ENCODE assay signal across 8 mouse cellular contexts in the genomic region with DNA sequence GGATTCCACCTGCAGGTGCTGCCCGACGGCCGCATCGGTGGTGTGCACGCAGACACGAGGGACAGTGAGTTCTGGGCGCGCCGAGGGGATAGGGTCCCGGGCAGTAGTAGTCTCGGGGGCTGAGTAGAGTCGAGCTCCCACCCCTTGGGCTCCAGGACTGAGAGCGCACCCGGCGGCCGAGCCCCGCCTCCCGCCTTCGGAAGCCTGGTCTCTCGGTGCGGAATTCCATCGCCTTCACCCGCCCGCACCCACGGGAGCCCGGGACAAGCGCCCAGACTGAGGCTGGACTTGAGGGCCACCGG. TPM values are rescaled to one million over a fixed set of nuclear protein-coding genes. Genes with fewer than 3 reads are reported as not detected.
DNase-seq lines count a peak whose midpoint lies in the region; ATAC-seq and TF ChIP-seq lines count a peak whose summit lies in the region.
"Had no signal": no experiment of that assay in that cellular context is flagged by ENCODE, and none has a peak within 500 bp of the region (broad histone marks: within the 10 kb centered on the region; RNA-seq: fewer than 3 reads in every experiment).

No protein-coding gene starts in this region.

- TF ChIP-seq CTCF in lung, embryonic 14.5 days (IDR thresholded peaks at IDR 0.05; ENCODE audit: low read depth) = no peak
- no peak for TF ChIP-seq CTCF in intestine, postnatal 0 days (IDR thresholded peaks at IDR 0.05; ENCODE audit: low read depth)

- WGBS in lung, embryonic 14.5 days = under 1% methylated on average over 28 of the region's 28 CpGs
- WGBS in forebrain, embryonic 13.5 days = under 1% methylated on average over 21 of the region's 28 CpGs
- WGBS in intestine, postnatal 0 days = under 1% methylated on average over 28 of the region's 28 CpGs
- WGBS in stomach, embryonic 14.5 days = under 1% methylated on average over 28 of the region's 28 CpGs

- peak overlapping the region; percentile 28 for H3K4me3 ChIP-seq in lung, embryonic 14.5 days (ENCODE audit: low read depth, low read length)
- peak overlapping the region; percentile 25 for H3K4me3 ChIP-seq in forebrain, embryonic 13.5 days
- H3K4me3 ChIP-seq in intestine, postnatal 0 days (ENCODE audit: low read depth, low read length) = peak overlapping the region; percentile 20
- peak overlapping the region; percentile 15 for H3K4me3 ChIP-seq in stomach, embryonic 14.5 days (ENCODE audit: low read depth, low read length)

- H3K4me2 ChIP-seq in lung, embryonic 14.5 days = peak overlapping the region; percentile 50
- peak overlapping the region; percentile 47 for H3K4me2 ChIP-seq in forebrain, embryonic 13.5 days
- peak overlapping the region; percentile 37; the same call in 1 of the 2 replicates for H3K4me2 ChIP-seq in intestine, postnatal 0 days (replicated peaks; ENCODE audit: low read depth)
- peak overlapping the region; percentile 23 for H3K4me2 ChIP-seq in stomach, embryonic 14.5 days (replicated peaks; ENCODE audit: low read depth, low read length)

- no peak overlapping the region for H3K9ac ChIP-seq in lung, embryonic 14.5 days
- H3K9ac ChIP-seq in forebrain, embryonic 13.5 days = no peak overlapping the region
- H3K9ac ChIP-seq in intestine, postnatal 0 days (ENCODE audit: low read depth, low read length) = no peak overlapping the region
- H3K9ac ChIP-seq in stomach, embryonic 14.5 days (replicated peaks; ENCODE audit: low read depth, low read length) = no peak overlapping the region

- DNase-seq in lung, embryonic 14.5 days = no peak
- no peak for DNase-seq in lung, adult 18-20 months
- no peak for DNase-seq in right cerebral cortex, postnatal 25 days
- no peak for DNase-seq in layer of hippocampus, postnatal 25 days (ENCODE audit: extremely low spot score in 1 of 2, low spot score in 1 of 2)

- no peak overlapping the region for H3K27ac ChIP-seq in lung, embryonic 14.5 days (ENCODE audit: low read depth)
- no peak overlapping the region for H3K27ac ChIP-seq in forebrain, embryonic 13.5 days
- no peak overlapping the region for H3K27ac ChIP-seq in intestine, postnatal 0 days (ENCODE audit: low read depth, low read length)
- no peak overlapping the region for H3K27ac ChIP-seq in stomach, embryonic 14.5 days (ENCODE audit: low read length)

- peaks cover 73% of the 10 kb centered on the region for H3K27me3 ChIP-seq in lung, embryonic 14.5 days (ENCODE audit: insufficient read depth, low read length)
- peaks cover 88% of the 10 kb centered on the region for H3K27me3 ChIP-seq in forebrain, embryonic 13.5 days
- H3K27me3 ChIP-seq in intestine, postnatal 0 days (replicated peaks; ENCODE audit: control insufficient read depth, insufficient read depth, low read length) = peaks cover 77% of the 10 kb centered on the region
- peaks cover 56% of the 10 kb centered on the region for H3K27me3 ChIP-seq in stomach, embryonic 14.5 days (ENCODE audit: control insufficient read depth, insufficient read depth, low read length)

- H3K36me3 ChIP-seq in lung, embryonic 14.5 days (ENCODE audit: insufficient read depth) = no peaks in the 10 kb centered on the region
- no peaks in the 10 kb centered on the region for H3K36me3 ChIP-seq in forebrain, embryonic 13.5 days (ENCODE audit: poor library complexity, severe bottlenecking)
- H3K36me3 ChIP-seq in intestine, postnatal 0 days (ENCODE audit: control insufficient read depth, insufficient read depth) = no peaks in the 10 kb centered on the region
- no peaks in the 10 kb centered on the region for H3K36me3 ChIP-seq in stomach, embryonic 14.5 days (ENCODE audit: control insufficient read depth, insufficient read depth, low read length)

- no peaks in the 10 kb centered on the region for H3K4me1 ChIP-seq in lung, embryonic 14.5 days (ENCODE audit: insufficient read depth)
- H3K4me1 ChIP-seq in forebrain, embryonic 13.5 days = peaks cover 14% of the 10 kb centered on the region
- H3K4me1 ChIP-seq in intestine, postnatal 0 days (replicated peaks; ENCODE audit: control insufficient read depth, insufficient read depth, low read length) = no peaks in the 10 kb centered on the region
- H3K4me1 ChIP-seq in stomach, embryonic 14.5 days (ENCODE audit: control insufficient read depth, insufficient read depth, low read length) = 0 out of 2 replicates have a peak, but pooled peaks cover 7% of the 10 kb centered on the region

- ATAC-seq in lung, embryonic 14.5 days (ENCODE audit: insufficient read depth) = peak; percentile 28; the same call in 1 of the 2 replicates
- ATAC-seq in forebrain, embryonic 13.5 days = no peak
- no peak for ATAC-seq in intestine, postnatal 0 days
- ATAC-seq in stomach, embryonic 14.5 days (ENCODE audit: insufficient number of reproducible peaks, insufficient read depth, low FRiP score, low read depth) = no peak

- no peaks in the 10 kb centered on the region for H3K9me3 ChIP-seq in lung, embryonic 14.5 days (ENCODE audit: low read depth, low read length)
- no peaks in the 10 kb centered on the region for H3K9me3 ChIP-seq in forebrain, embryonic 13.5 days (replicated peaks)
- H3K9me3 ChIP-seq in intestine, postnatal 0 days (ENCODE audit: control insufficient read depth) = no peaks in the 10 kb centered on the region
- no peaks in the 10 kb centered on the region for H3K9me3 ChIP-seq in stomach, embryonic 14.5 days (ENCODE audit: control insufficient read depth, low read depth, low read length)

RNA-seq across cellular contexts. Expression of gene Fgf4, which starts 14.6 kb away (rescaled TPM):
- not detected in 2 replicates for polyA plus RNA-seq in lung, embryonic 14.5 days (2014; fragmentation: Nextera tagmentation; extraction: Ambion mirVana)
- polyA plus RNA-seq in forebrain, embryonic 13.5 days (2015; fragmentation: Nextera tagmentation; extraction: Ambion mirVana) = not detected in 2 replicates
- not detected in 2 replicates for polyA plus RNA-seq in intestine, postnatal 0 days (2015; fragmentation: Nextera tagmentation; extraction: Ambion mirVana)
- not detected in 2 replicates for polyA plus RNA-seq in stomach, embryonic 14.5 days (2014; fragmentation: Nextera tagmentation; extraction: Ambion mirVana)
- not detected for total RNA-seq in layer of hippocampus, postnatal 25 days (2021)
- total RNA-seq: megakaryocyte, adult 5-6 weeks had no signal

RNA-seq across cellular contexts. Expression of gene Fgf3, which starts 23.8 kb away (rescaled TPM):
- polyA plus RNA-seq in lung, embryonic 14.5 days (2014; fragmentation: Nextera tagmentation; extraction: Ambion mirVana) = not detected in 2 replicates
- 2.0 and 2.3 TPM in 2 replicates for polyA plus RNA-seq in forebrain, embryonic 13.5 days (2015; fragmentation: Nextera tagmentation; extraction: Ambion mirVana)
- polyA plus RNA-seq in intestine, postnatal 0 days (2015; fragmentation: Nextera tagmentation; extraction: Ambion mirVana) = not detected in 2 replicates
- polyA plus RNA-seq in stomach, embryonic 14.5 days (2014; fragmentation: Nextera tagmentation; extraction: Ambion mirVana) = not detected in 2 replicates
- total RNA-seq in layer of hippocampus, postnatal 25 days (2021) = not detected

RNA-seq across cellular contexts. Expression of gene Fgf15, which starts 34.6 kb away (rescaled TPM):
- not detected in 2 replicates for polyA plus RNA-seq in lung, embryonic 14.5 days (2014; fragmentation: Nextera tagmentation; extraction: Ambion mirVana)
- 48.2 and 63.2 TPM in 2 replicates for polyA plus RNA-seq in forebrain, embryonic 13.5 days (2015; fragmentation: Nextera tagmentation; extraction: Ambion mirVana)
- 51.7 and 76.9 TPM in 2 replicates for polyA plus RNA-seq in intestine, postnatal 0 days (2015; fragmentation: Nextera tagmentation; extraction: Ambion mirVana)
- polyA plus RNA-seq in stomach, embryonic 14.5 days (2014; fragmentation: Nextera tagmentation; extraction: Ambion mirVana) = not detected in 2 replicates
- not detected for total RNA-seq in layer of hippocampus, postnatal 25 days (2021)
- total RNA-seq: megakaryocyte, adult 5-6 weeks had no signal

RNA-seq across cellular contexts. Expression of gene LTO1, which starts 53.2 kb away (rescaled TPM):
- polyA plus RNA-seq in lung, embryonic 14.5 days (2014; fragmentation: Nextera tagmentation; extraction: Ambion mirVana) = 22.1 and 22.3 TPM in 2 replicates
- 36.1 and 45.6 TPM in 2 replicates for polyA plus RNA-seq in forebrain, embryonic 13.5 days (2015; fragmentation: Nextera tagmentation; extraction: Ambion mirVana)
- polyA plus RNA-seq in intestine, postnatal 0 days (2015; fragmentation: Nextera tagmentation; extraction: Ambion mirVana) = 16.2 and 21.1 TPM in 2 replicates
- 23.7 and 25.8 TPM in 2 replicates for polyA plus RNA-seq in stomach, embryonic 14.5 days (2014; fragmentation: Nextera tagmentation; extraction: Ambion mirVana)
- total RNA-seq in layer of hippocampus, postnatal 25 days (2021) = 10 to 100 TPM; 23.7 to 25.8 TPM

Comparison
In these comparisons a context has a peak if more than half of its experiments do, and no peak if none do; other contexts are left out.
1. RNA of gene Fgf15, which starts 34.6 kb away (polyA plus RNA-seq): 51.7 to 76.9 TPM in intestine, postnatal 0 days and 48.2 to 63.2 TPM in forebrain, embryonic 13.5 days; not detected in lung, embryonic 14.5 days and not detected in stomach, embryonic 14.5 days; every median in the first group is over 10 times any median in the second.
2. Peak in every context shown above with its lines, with median percentiles within 50 percentile points of each other: H3K4me2 ChIP-seq and H3K4me3 ChIP-seq.